Mouse (Mus musculus) left cerebral cortex, postnatal 14 days (tissue): ENCODE data around the gene Pon3. TPM values are rescaled to one million over a fixed set of nuclear protein-coding genes. Genes with fewer than 3 reads are reported as not detected.

Source experiments
- DNase-seq, 2 experiments: peaks; one replicate each; pipeline ENCODE4 v3.0.0; 2021 to 2022; ENCODE audit warnings: low spot score in 2 of 2, mixed read lengths in 1 of 2
- intact Hi-C: fragments of 180-260 bp; cut with DNase I; formaldehyde crosslinking; loops from one replicate; pipeline ENCODE4 v1.15.1; 2025
- total RNA-seq, 2 experiments: library from RNA; stranded (reverse); gene quantifications; 2 replicates each; pipeline ENCODE4 v1.2.3; 2021

The Pon3 gene
- total RNA-seq, 2 experiments from 2014 or later, result 2.1 to 2.4 TPM

DNA sequence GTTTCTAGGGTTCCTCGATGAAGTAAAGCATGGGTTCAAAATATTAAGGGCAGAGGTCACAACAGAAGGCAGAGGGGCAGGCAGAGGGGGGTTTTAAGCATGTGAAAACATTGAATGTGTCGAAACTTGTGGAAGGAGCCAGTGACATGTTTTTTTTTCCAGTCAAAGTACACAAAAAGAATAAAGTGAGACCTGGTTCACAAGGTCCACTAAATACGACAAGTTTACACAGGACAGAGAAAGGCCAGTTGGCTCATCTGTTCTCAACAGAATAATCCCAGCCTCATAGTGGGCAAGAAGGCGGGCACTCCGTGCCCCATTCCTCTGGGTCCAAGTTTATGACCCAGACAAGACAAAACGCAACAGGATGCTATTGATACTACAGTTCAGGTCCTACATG is 67.1 kb downstream of the Pon3 start:
- intact Hi-C loops, result no loop called here
- DNase-seq, result no peak

DNA sequence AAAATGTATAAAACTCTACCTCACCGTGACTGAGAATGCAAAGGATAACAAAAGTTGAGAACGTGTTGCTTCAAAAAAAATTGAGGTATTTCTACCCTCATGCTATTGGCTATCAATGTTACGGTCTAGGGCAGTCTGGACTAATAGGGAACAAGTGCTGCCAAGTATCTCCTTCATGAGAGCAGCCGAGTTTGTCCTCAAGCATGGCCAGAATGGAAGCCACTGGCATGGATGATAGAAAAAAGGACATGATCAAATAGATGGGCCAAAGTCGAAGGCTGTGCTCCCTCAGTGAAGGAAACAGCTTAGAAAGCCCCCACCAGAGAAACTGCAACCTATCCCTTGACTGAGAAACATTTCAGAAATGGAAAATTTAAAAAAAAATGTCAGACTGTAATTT is 68.0 kb downstream of the Pon3 start:
- DNase-seq, result no peak
- intact Hi-C loops, result no loop called here

DNA sequence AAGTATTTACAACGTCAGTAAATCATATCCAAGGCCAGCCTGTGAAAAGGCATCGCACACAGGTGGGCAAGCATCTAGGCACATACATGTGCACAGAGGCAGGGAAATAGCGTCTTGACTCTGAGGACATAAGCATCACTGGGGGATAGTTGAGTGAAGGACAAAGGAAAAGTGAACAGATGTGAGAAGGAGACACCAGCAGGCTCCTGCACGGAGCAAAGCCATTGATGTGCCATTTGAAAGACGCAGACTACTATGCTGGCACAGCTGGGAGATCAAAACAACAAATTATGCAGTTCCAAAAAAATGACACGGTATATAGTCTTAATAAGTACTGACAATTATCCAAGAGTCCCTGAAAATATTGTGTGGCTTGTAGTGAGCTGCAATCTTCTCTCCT is 68.5 kb downstream of the Pon3 start:
- intact Hi-C loops, result no loop called here
- DNase-seq, result no peak

DNA sequence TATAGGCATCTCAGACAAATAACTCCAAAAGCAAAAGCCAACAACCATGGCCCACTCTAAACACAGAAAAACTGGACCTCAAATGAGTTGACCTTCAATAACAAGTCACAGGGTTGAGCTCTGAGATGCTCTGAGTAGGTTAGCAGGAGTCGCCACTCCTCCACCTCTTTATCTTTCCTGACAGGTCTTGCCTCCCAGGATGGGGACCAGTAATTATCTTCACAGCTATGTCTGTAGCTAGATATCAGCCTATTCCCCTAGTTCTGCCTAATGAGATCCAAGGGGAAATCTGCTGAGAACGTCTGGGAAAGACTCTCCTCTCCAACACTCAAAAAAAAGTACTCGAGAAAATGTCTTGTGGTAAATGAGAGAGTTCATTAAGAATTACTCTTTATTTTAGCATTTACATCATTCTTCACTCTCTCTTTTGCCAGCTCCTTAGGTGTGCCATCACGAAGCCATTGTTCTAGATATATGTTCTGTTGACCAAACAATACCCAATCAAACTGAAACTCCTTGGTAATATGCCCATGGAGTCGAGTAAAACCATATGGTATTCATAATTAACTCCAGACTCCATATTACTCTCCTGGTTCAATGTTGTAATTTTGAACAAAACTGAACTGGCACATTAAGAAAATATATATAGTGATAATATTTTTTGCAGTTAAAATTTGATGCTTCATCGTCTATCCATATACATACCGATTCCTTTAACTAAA is 69.7 kb downstream of the Pon3 start:
- no peak for DNase-seq
- intact Hi-C loops, result no loop called here

DNA sequence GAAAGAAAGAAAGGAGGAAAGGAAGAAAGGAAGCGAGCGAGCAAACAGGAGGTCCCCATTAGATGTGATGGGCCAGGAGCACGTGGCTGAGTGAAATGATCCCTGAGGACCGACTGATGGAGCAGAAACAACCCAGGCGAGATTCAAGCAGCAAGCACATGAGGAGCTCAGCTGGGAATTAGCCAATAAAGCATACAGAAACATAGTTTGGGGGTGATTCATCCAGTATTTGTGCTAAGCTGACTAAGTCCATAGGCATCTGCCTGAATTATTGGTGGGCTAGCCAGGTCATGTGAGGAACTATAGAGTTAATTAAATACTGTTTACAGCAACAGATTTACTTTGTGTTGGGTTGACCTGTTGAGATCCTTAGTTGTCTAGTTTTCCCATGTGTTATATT is 75.4 kb downstream of the Pon3 start:
- intact Hi-C loops, result no loop called here
- no peak for DNase-seq

DNA sequence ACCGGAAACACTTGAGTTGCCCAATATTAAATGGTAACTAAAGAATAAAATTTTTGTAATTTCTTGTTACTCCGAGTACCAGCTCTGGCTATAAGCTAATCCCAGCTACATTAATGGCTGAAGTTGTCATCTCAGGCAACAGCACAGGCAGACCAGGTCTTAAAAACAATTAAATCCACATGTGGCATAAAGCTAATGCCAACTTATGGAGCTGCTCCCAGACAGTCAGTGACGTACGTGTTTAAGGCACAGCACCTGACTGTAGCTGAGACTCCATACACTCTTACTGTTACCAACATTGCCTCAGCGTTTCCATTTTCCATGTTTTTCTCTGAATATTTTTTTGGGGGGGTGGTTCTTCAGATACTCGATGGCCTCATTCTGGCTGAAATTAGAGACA is 76.9 kb downstream of the Pon3 start:
- intact Hi-C loops, result no loop called here
- DNase-seq, result no peak

DNA sequence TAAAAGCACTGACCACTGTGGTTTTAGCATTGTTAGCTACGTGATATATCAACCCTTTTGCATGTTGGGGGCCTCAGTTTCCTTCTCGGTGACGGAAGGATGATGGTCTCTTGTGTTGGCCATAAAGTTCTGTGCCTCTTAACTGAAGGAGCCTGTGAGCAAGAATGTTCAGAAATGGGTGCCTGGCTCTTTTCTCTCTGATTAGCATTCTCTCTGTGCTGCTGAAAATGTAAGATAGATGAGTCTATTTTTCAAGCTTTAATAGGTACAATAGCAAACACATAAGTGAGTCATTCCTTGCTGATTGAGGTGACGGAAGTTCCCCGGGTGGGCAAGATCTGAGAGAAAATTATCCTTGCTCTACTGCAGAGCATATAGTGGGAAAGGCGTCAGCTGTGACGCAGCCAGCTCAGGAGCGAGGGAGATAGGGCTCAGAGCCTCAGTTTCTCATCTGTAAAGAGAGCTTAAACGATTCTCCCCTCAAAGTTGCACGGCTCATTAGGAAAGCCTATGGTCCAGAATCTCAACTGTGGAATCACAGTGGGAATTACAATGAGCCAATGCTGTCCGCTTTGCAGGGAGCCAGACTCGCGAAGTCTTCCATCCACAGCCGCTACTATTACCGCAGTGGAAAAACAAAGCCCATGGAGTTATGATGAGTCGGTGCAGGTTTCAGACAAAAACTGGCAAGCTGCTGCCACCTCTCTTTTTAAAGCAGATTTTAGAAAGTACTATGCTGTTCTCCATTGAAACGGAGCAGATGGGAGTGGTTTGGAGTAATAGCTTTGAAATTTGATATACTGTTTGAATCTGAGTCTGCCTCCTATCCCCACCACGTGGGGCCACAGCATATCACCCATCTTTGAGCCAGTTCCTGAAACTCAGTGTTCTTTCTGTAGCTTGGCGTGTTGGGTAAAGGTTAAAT is 77.9 kb downstream of the Pon3 start:
- DNase-seq, result peak; percentile 13 to 15

DNA sequence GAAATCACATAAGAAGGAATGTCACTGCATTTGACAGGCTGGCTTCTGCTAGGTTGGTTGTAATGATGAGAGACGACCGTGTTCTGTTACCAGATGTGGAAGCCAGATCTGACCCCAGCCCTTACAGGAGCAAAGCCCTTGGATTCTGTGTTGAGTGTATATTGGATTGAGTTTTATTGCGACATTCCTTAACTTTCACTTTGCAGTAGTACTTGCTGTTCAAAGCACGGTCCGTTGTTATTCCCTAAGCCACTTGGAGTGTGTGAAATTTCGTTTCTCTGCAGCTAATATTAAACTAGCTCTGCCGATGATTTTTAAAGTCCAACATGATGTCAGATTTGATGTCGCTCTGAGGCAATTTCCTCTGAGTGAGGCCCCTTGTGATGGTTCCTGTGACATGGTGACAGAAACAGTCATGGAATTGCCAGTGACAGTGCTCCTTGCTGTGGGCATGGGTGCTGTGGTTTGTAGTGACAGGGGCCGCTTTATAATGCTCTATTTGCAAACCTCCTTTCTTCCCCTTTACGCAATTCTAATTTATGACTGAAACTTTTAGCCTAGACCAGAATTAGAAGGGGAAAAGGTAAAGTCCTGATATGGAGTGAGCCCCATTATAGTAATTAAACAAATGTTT is 81.8 kb downstream of the Pon3 start:
- intact Hi-C loops, result no loop called here

More for the DNA sequence above, 77.9 kb downstream of the Pon3 start:
- intact Hi-C loops, result no loop called here

DNA sequence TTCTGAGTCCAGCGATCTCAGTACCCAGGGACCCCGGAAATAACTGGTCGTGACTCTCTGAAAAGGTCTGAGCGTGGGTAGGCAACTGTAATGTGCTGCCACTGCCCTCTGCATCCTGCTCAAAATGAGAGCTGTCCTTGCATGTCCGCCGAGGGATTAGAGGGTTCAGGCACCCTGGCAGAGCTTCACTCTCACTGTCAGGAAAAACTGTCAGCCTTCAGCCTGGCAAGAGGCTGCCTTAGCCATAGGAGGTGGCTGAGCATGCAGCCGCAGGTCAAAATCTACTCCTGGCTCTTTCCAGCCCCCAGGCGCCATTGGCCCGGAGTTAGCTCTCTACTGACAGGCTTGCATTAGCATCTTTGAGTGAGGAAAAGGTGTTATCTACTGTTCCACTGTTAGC is 83.5 kb downstream of the Pon3 start:
- intact Hi-C loops, result no loop called here
- no peak for DNase-seq

More for the DNA sequence above, 81.8 kb downstream of the Pon3 start:
- DNase-seq, result no peak

DNA sequence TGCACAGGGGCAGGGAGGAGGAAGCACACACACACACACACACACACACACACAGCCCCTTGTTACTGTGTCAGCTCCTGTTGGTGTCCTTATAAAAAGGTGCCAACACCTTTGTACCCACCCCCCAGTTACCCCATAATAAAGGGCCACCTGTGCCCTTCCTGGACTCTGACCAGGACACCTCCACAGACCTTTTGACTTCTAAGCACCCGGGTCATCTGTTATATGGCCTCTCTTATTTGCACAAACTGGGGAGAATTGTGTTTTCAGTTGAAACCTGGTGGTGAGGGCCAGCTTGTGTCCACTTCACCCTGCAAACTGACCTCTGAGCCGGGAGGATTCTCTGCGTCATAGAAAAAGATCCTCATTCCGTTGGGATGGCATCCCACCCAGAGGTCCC is 84.7 kb downstream of the Pon3 start:
- DNase-seq, result no peak
- intact Hi-C loops, result no loop called here

Other genes starting within 250 kb of the Pon3 start
- gene Pon1, start 62.3 kb downstream of the Pon3 start, total RNA-seq, result not detected
- gene Pon2, start 42.2 kb upstream of the Pon3 start, total RNA-seq, result 10 to 100 TPM; 26.7 to 29.3 TPM
- under 1 TPM; 0.66 to 0.79 TPM for gene Asb4, start 127.1 kb upstream of the Pon3 start, total RNA-seq
- gene Pdk4, start 240.0 kb upstream of the Pon3 start, total RNA-seq, result 10 to 100 TPM in 1 of 2 experiments, 1 to 10 TPM in 1; 9.4 to 10.6 TPM